Mouse (Mus musculus) G1E-ER4 (cell line): Measurements from ENCODE around the gene Afap1. TPM values are rescaled to one million over a fixed set of nuclear protein-coding genes. Genes with fewer than 3 reads are reported as not detected.

Experiments
- GATA1 ChIP-seq: IDR thresholded peaks from one replicate; pipeline ENCODE4 v1.8.0; 2012; ENCODE audit warnings: low read length, inconsistent platforms
- polyA plus RNA-seq: library from polyadenylated mRNA; stranded (reverse); fragments of >175 nt; gene quantifications from 2 replicates; pipeline ENCODE4 v1.2.3, GENCODE M21; 2012

The Afap1 gene
- polyA plus RNA-seq, 1 experiment: not detected

GRCm38 (mm10) chr5:36024003-36024685, 131.0 kb downstream of the Afap1 start:
- TF ChIP-seq GATA1: no peak

GRCm38 (mm10) chr5:36025076-36025475, 132.0 kb downstream of the Afap1 start:
- no peak for TF ChIP-seq GATA1

- no peak for TF ChIP-seq GATA1
Measured at GRCm38 (mm10) chr5:36033531-36034426, 140.7 kb downstream of the Afap1 start.

- no peak for TF ChIP-seq GATA1
Measured at GRCm38 (mm10) chr5:36039596-36039995, 146.5 kb downstream of the Afap1 start.

GRCm38 (mm10) chr5:36040398-36041235, 147.5 kb downstream of the Afap1 start:
- no peak for TF ChIP-seq GATA1

GRCm38 (mm10) chr5:36041236-36041562, 148.1 kb downstream of the Afap1 start:
- no peak for TF ChIP-seq GATA1

- no peak for TF ChIP-seq GATA1
Measured at GRCm38 (mm10) chr5:36041756-36042155, 148.6 kb downstream of the Afap1 start.

GRCm38 (mm10) chr5:36043154-36043553, 150.0 kb downstream of the Afap1 start:
- TF ChIP-seq GATA1: no peak

Other genes with a start within 250 kb of the Afap1 start
- gene Htra3, start 213.5 kb upstream of the Afap1 start, polyA plus RNA-seq: not detected in 2 replicates
- not detected in 2 replicates for gene Sh3tc1, start 153.3 kb upstream of the Afap1 start, polyA plus RNA-seq
- not detected in 2 replicates for gene Ablim2, start 135.4 kb upstream of the Afap1 start, polyA plus RNA-seq